Mouse (Mus musculus) T-helper 17 cell (primary cell): ENCODE results near the gene 4933417A18Rik.
"Not testable (repeated sequence)": the region's sequence is repeated elsewhere in the genome, so short reads cannot be mapped to it uniquely, and the experiment has no call there.

Source experiments
- in situ Hi-C, 2 experiments: fragments of 300-600 bp; cut with MboI, MseI; formaldehyde crosslinking; loops; 1 replicate in 1 of 2; 2 replicates in 1 of 2; pipeline ENCODE4 v1.15.1; 2025; ENCODE audit warnings: high pct_unique_total_duplicates in 2 of 2

The 4933417A18Rik gene

GRCm38 (mm10) chr13:34924210-34924609, at the start of gene 4933417A18Rik, which contains the start of gene Fam217a:
TSS of gene 4933417A18Rik (plus strand) at chr13:34924409.
TSS of gene Fam217a (minus strand) at chr13:34924310.
- in situ Hi-C loops: no loop called here

GRCm38 (mm10) chr13:34874736-34875135, 49.5 kb upstream of the 4933417A18Rik start:
- in situ Hi-C loops: loop anchor here (10.0 to 25.0 kb wide), 2 partner anchors 837 to 850 kb away; partner anchors contain the start of gene Bphl (in 1 of the 2)

GRCm38 (mm10) chr13:34875166-34875710, 49.0 kb upstream of the 4933417A18Rik start, which contains the start of gene Prpf4b:
TSS of gene Prpf4b (plus strand) at chr13:34875302.
- in situ Hi-C loops: loop anchor here in 1 of 2 experiments (10.0 kb wide), 1 partner anchor 850 kb away; no protein-coding TSS in a partner anchor

DNA sequence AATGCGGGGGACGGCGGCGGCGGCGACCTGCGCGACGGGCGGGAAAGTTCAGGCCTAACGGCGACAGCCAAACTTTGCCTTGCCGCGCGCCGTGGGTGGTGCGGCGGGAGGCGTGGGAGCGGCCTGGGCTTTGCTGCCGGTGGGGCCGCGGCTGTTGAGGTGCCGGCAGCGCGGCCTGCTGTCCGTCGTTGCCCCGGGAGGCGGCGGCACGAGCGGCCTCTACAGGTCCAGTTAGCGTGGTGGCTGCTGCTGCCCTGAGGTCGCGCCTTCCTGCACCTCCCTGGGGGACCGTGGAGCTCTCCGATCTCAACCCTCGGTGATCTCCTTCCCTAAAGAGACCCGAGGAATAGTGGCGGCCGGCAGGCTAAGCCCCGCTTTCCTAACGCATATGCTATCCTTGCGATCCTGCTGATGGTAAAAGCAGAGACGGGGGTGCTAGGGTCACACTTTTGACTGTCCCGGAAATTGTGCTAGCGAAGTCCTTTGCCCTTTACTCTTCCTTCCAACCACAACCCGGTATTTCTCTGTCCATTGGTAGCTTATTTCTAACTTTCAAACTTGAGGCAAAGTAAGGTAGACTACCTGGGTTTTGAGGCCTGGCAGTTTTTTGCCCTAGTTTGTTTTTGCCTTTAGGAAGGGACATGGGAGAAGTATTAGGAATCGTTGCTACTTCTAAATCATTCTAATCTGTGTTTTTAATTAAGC, 48.3 kb upstream of the 4933417A18Rik start:
- in situ Hi-C loops: loop anchor here in 1 of 2 experiments (10.0 kb wide), 1 partner anchor 851 kb away; no protein-coding TSS in a partner anchor

DNA sequence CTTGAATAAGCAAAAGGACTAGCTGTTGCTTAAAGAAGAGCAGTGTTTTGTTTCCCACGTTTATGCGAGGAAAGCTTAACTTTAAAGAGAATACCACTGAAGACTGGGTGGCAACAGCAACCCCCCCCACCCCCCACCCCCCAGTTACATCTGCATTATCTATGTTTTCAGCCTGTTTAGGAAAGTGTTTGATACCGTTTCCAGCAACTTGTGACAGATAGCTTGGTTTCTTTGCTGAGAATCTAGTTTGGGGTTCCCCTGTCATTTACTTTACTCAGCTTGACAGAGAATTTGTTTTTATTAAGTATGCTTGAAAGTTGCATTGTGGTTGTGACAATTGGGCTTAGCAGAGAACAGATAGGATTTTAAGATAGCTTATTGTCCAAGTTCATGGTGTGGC, 47.7 kb upstream of the 4933417A18Rik start:
- in situ Hi-C loops: loop anchor here in 1 of 2 experiments (10.0 kb wide), 1 partner anchor 852 kb away; no protein-coding TSS in a partner anchor

GRCm38 (mm10) chr13:34892871-34893270, 31.3 kb upstream of the 4933417A18Rik start:
- in situ Hi-C loops: loop anchor here in 1 of 2 experiments (5.0 kb wide), 1 partner anchor 94 kb away; no protein-coding TSS in a partner anchor

- in situ Hi-C loops: no loop called here
Observed at GRCm38 (mm10) chr13:34914614-34915013, 9.6 kb upstream of the 4933417A18Rik start.

GRCm38 (mm10) chr13:34916520-34917167, 7.6 kb upstream of the 4933417A18Rik start:
- in situ Hi-C loops: no loop called here

GRCm38 (mm10) chr13:34934931-34935644, 10.9 kb downstream of the 4933417A18Rik start:
- in situ Hi-C loops: no loop called here

DNA sequence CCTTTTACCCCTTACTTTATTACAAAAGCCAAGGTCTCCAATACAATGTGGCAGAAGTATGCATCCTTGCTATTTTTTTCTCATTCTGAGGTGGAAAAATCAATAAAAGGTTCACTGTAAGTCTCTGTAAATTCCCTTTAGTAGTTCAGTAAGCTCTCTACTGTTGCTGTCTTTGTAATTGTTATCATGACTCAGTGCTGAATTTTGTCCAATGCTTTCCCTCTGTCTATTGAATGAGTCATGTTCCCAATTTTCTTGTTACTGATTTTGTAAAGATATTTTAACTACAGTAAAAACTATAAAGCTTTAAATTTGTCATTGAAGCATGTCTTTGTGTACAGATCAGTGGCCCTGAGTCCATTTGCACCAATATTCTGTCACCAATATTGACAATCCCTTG, 18.2 kb downstream of the 4933417A18Rik start:
- in situ Hi-C loops: no loop called here

DNA sequence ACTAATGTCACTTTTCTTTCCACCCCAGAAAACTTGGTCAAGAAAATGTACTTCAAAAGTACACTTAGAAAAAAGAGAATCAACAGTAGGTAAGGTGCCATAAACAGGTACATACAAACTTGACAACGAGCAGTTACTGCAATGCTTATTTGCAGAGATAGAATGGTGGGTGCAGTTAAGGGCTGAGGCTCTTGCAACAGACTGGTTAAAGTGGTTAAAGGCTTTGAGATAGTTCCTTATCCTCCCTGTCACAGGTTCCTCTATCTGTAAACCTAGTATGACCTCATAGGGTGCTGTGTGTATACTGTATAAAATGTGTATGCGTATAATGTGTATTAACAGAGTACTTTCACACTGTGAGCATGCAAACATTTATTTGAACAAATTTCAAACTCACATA, 27.2 kb downstream of the 4933417A18Rik start:
- in situ Hi-C loops: not testable (repeated sequence)

- in situ Hi-C loops: no loop called here
Observed at GRCm38 (mm10) chr13:34956901-34957300, 32.7 kb downstream of the 4933417A18Rik start.

DNA sequence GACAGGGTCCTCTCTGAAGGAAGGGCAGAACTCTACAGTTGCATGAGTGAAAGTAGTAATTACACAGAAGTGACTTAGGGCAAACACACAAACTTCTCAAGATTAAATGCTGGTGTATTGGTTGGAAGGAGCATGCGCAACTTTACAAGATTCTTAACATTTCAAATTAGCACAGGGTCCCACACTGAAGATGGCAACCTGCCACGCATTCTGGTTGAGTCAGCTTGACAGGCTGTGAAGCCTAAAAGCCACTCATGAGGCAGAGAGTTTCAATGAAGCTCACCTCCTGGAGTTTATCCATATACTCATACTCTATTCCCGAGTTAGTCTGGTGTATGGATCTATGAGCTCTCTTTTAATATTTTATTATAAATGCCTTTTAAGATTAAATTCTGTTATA, 33.9 kb downstream of the 4933417A18Rik start:
- in situ Hi-C loops: not testable (repeated sequence)

DNA sequence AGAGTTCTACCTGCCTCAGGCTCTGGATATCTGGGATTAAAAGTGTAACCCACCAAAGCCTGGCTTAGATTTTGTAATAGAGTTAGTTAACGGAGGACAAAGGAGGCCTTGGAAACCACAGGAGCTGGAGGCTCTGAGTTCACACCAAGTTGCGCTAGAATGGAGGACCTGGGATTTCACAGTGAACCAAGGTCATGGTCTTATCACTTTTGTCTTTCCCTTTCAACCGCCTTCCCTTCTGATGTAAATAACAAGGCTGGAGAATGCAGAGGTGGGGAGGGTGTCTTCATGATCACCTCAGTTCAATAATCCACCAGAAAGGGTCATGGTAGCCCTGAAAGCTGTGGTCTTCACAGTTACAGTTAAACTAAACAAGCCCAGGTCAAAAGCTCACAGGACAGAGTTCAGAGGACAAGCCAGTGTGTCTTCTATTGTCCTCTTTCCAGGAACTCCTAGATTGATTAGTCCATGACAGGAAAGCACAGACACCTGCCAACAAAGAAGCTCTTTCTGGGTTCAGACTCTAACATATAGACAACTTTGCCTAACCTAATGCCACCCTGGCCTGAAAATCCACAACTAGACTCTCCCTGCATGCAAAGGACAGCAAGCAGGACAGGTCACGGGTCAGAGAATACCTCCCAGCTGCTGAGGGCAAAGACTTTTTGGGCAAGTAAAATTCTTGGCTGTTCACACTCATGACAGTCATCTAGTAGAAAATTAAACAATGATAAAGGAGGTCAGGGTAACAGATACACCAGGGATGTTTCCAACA, 37.0 kb downstream of the 4933417A18Rik start:
- in situ Hi-C loops: no loop called here

- in situ Hi-C loops: no loop called here
Observed at GRCm38 (mm10) chr13:34963511-34964397, 39.5 kb downstream of the 4933417A18Rik start, which contains the start of gene Eci3. TSS of gene Eci3 (minus strand) at chr13:34963810.

GRCm38 (mm10) chr13:34964419-34964818, 40.2 kb downstream of the 4933417A18Rik start:
- in situ Hi-C loops: no loop called here

GRCm38 (mm10) chr13:34964866-34965265, 40.7 kb downstream of the 4933417A18Rik start:
- in situ Hi-C loops: no loop called here

- in situ Hi-C loops: not testable (repeated sequence)
Observed at GRCm38 (mm10) chr13:34965647-34966046, 41.4 kb downstream of the 4933417A18Rik start.

- in situ Hi-C loops: not testable (repeated sequence)
Observed at GRCm38 (mm10) chr13:34972456-34972855, 48.2 kb downstream of the 4933417A18Rik start.

DNA sequence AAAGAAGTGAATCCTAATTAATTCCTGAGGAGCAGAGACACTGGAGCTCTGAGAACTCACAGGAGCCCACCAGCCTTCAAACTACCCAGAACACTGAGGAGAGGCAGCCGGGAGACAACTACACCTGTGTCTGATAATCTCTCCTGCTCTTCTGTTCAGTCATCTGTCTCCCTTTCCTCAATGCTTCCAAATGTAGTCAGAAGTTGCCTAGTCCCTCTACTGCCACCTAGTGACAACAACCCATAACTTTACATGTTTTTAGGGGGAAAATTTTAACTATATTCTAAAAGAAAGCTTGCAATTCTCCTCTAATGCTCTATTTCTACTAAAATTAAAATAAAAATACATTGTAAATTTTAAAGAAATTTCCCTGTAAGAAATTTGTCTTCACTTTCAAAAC, 48.9 kb downstream of the 4933417A18Rik start:
- in situ Hi-C loops: no loop called here
